Mouse (Mus musculus) neural tube, embryonic 12.5 days (tissue): ENCODE measurements around the gene Snx29. TPM values are rescaled to one million over a fixed set of nuclear protein-coding genes. Genes with fewer than 3 reads are reported as not detected.
A peak's percentile ranks its signal among the peaks of the same experiment; 100 is the strongest.

ENCODE experiments used
- ATAC-seq: fragments of 200-750 bp; cut with Nextera tagmentation; 2 replicates; pipeline ENCODE4 v1.8.0; 2017; ENCODE audit warnings: low read depth, mild to moderate bottlenecking, moderate TSS enrichment, moderate library complexity; ENCODE audit not compliant: low FRiP score
- H3K27ac ChIP-seq: fragments of 300-500 bp; sonication (generic); 2 replicates; pipeline ENCODE4 v1.5.1; 2016
- H3K27me3 ChIP-seq: fragments of 300-500 bp; sonication (generic); replicated peaks from 2 replicates; pipeline ENCODE4 v1.6.1; 2016; ENCODE audit warnings: mild to moderate bottlenecking
- H3K36me3 ChIP-seq: fragments of 300-500 bp; sonication (generic); 2 replicates; pipeline ENCODE4 v1.6.1; 2016; ENCODE audit warnings: mild to moderate bottlenecking
- H3K4me1 ChIP-seq: fragments of 300-500 bp; sonication (generic); 2 replicates; pipeline ENCODE4 v1.6.1; 2016
- H3K4me2 ChIP-seq: fragments of 300-500 bp; sonication (generic); replicated peaks from 2 replicates; pipeline ENCODE4 v1.6.1; 2016; ENCODE audit warnings: mild to moderate bottlenecking
- H3K4me3 ChIP-seq: fragments of 300-500 bp; sonication (generic); 2 replicates; pipeline ENCODE4 v1.5.1; 2016
- H3K9ac ChIP-seq: fragments of 300-500 bp; sonication (generic); 2 replicates; pipeline ENCODE4 v1.6.1; 2016; ENCODE audit warnings: mild to moderate bottlenecking
- H3K9me3 ChIP-seq: fragments of 300-500 bp; sonication (generic); 2 replicates; pipeline ENCODE4 v1.6.1; 2016; ENCODE audit warnings: mild to moderate bottlenecking
- WGBS: fragments of 180-500 bp; shearing (Covaris S2); methylation state at CpG from one replicate; pipeline ENCODE4 v1.1.7; 2016; 5-methylcytosine and 5-hydroxymethylcytosine counted together
- polyA plus RNA-seq: library from polyadenylated mRNA; unstranded; fragments of >200 nt; fragmentation: Nextera tagmentation; extraction: Ambion mirVana; gene quantifications from 2 replicates; pipeline ENCODE4 v1.2.1, GENCODE M21; 2016

Gene Snx29
- polyA plus RNA-seq, 1 experiment from 2014 or later = 18.1 TPM

GRCm38 (mm10) chr16:11697710-11698357 lies 375.1 kb downstream of the Snx29 start:
- Histone ChIP-seq H3K27ac (no peak overlapping the region), H3K9me3 (no peaks in the 10 kb centered on the region), H3K36me3 (no peaks in the 10 kb centered on the region), H3K27me3 (no peaks in the 10 kb centered on the region), H3K4me2 (no peak overlapping the region), H3K4me1 (no peaks in the 10 kb centered on the region), H3K9ac (no peak overlapping the region), H3K4me3 (no peak overlapping the region)
- WGBS = 69% methylated on average over 8 of the region's 8 CpGs
- ATAC-seq = peak; percentile 72

GRCm38 (mm10) chr16:11701579-11701978 lies 378.9 kb downstream of the Snx29 start:
- Histone ChIP-seq H3K36me3 (no peaks in the 10 kb centered on the region), H3K9me3 (no peaks in the 10 kb centered on the region), H3K27me3 (no peaks in the 10 kb centered on the region), H3K4me1 (no peaks in the 10 kb centered on the region), H3K4me2 (no peak overlapping the region), H3K4me3 (no peak overlapping the region), H3K27ac (no peak overlapping the region), H3K9ac (no peak overlapping the region)
- 90% methylated on average over 1 of the region's 1 CpGs for WGBS
- ATAC-seq = no peak

- 82% methylated on average over 5 of the region's 5 CpGs for WGBS
- Histone ChIP-seq H3K27me3 (no peaks in the 10 kb centered on the region), H3K36me3 (no peaks in the 10 kb centered on the region), H3K4me1 (no peaks in the 10 kb centered on the region), H3K4me2 (no peak overlapping the region), H3K9ac (no peak overlapping the region), H3K4me3 (no peak overlapping the region), H3K9me3 (no peaks in the 10 kb centered on the region), H3K27ac (no peak overlapping the region)
- no peak for ATAC-seq
Observed at GRCm38 (mm10) chr16:11704096-11704495, 381.4 kb downstream of the Snx29 start.

GRCm38 (mm10) chr16:11705456-11705855 lies 382.7 kb downstream of the Snx29 start:
- no peaks in the 10 kb centered on the region for H3K27me3 ChIP-seq
- no peak overlapping the region for H3K27ac ChIP-seq
- H3K9me3 ChIP-seq = no peaks in the 10 kb centered on the region
- no peaks in the 10 kb centered on the region for H3K36me3 ChIP-seq
- no peak overlapping the region for H3K9ac ChIP-seq
- H3K4me3 ChIP-seq = no peak overlapping the region
- 79% methylated on average over 4 of the region's 4 CpGs for WGBS
- H3K4me1 ChIP-seq = peaks cover 8% of the 10 kb centered on the region; the same call in 1 of the 2 replicates
- no peak for ATAC-seq
- H3K4me2 ChIP-seq = no peak overlapping the region

- Histone ChIP-seq H3K27ac (no peak overlapping the region), H3K27me3 (no peaks in the 10 kb centered on the region), H3K9me3 (no peaks in the 10 kb centered on the region), H3K4me3 (no peak overlapping the region), H3K9ac (no peak overlapping the region), H3K4me2 (no peak overlapping the region), H3K36me3 (no peaks in the 10 kb centered on the region), H3K4me1 (peaks cover 8% of the 10 kb centered on the region; the same call in 1 of the 2 replicates)
- ATAC-seq = no peak
- 98% methylated on average over 2 of the region's 2 CpGs for WGBS
Observed at GRCm38 (mm10) chr16:11708097-11708496, 385.4 kb downstream of the Snx29 start.

- peaks cover 8% of the 10 kb centered on the region; the same call in 1 of the 2 replicates for H3K4me1 ChIP-seq
- no peak overlapping the region for H3K27ac ChIP-seq
- H3K9ac ChIP-seq = no peak overlapping the region
- H3K4me2 ChIP-seq = no peak overlapping the region
- 77% methylated on average over 4 of the region's 4 CpGs for WGBS
- no peaks in the 10 kb centered on the region for H3K36me3 ChIP-seq
- H3K9me3 ChIP-seq = no peaks in the 10 kb centered on the region
- ATAC-seq = no peak
- H3K4me3 ChIP-seq = no peak overlapping the region
- no peaks in the 10 kb centered on the region for H3K27me3 ChIP-seq
Observed at GRCm38 (mm10) chr16:11709382-11709781, 386.7 kb downstream of the Snx29 start.

GRCm38 (mm10) chr16:11709999-11710667 lies 387.4 kb downstream of the Snx29 start:
- peak; percentile 75; the same call in 1 of the 2 replicates for ATAC-seq
- 32% methylated on average over 5 of the region's 5 CpGs for WGBS
- Histone ChIP-seq H3K27me3 (no peaks in the 10 kb centered on the region), H3K4me1 (peaks cover 8% of the 10 kb centered on the region; the same call in 1 of the 2 replicates), H3K4me3 (no peak overlapping the region), H3K36me3 (no peaks in the 10 kb centered on the region), H3K4me2 (no peak overlapping the region), H3K27ac (no peak overlapping the region), H3K9ac (no peak overlapping the region), H3K9me3 (no peaks in the 10 kb centered on the region)

GRCm38 (mm10) chr16:11713265-11713865 lies 390.7 kb downstream of the Snx29 start:
- ATAC-seq = no peak
- Histone ChIP-seq H3K27me3 (no peaks in the 10 kb centered on the region), H3K4me1 (peaks cover 8% of the 10 kb centered on the region; the same call in 1 of the 2 replicates), H3K9ac (no peak overlapping the region), H3K4me3 (no peak overlapping the region), H3K36me3 (no peaks in the 10 kb centered on the region), H3K9me3 (no peaks in the 10 kb centered on the region), H3K27ac (no peak overlapping the region), H3K4me2 (no peak overlapping the region)
- WGBS = 49% methylated on average over 2 of the region's 2 CpGs

- H3K9ac ChIP-seq = no peak overlapping the region
- no peaks in the 10 kb centered on the region for H3K27me3 ChIP-seq
- ATAC-seq = no peak
- no peaks in the 10 kb centered on the region for H3K9me3 ChIP-seq
- H3K36me3 ChIP-seq = 0 out of 2 replicates have a peak, but pooled peaks cover 3% of the 10 kb centered on the region
- H3K4me1 ChIP-seq = no peaks in the 10 kb centered on the region
- H3K4me3 ChIP-seq = no peak overlapping the region
- no peak overlapping the region for H3K4me2 ChIP-seq
- H3K27ac ChIP-seq = no peak overlapping the region
- 93% methylated on average over 1 of the region's 1 CpGs for whole genome bisulfite sequencing
Observed at GRCm38 (mm10) chr16:11716932-11717331, 394.2 kb downstream of the Snx29 start.

GRCm38 (mm10) chr16:11725901-11726300 lies 403.2 kb downstream of the Snx29 start:
- H3K4me2 ChIP-seq = no peak overlapping the region
- no peak overlapping the region for H3K9ac ChIP-seq
- H3K4me1 ChIP-seq = no peaks in the 10 kb centered on the region
- no peak overlapping the region for H3K27ac ChIP-seq
- H3K36me3 ChIP-seq = no peaks in the 10 kb centered on the region
- no peak for ATAC-seq
- no peaks in the 10 kb centered on the region for H3K27me3 ChIP-seq
- no peak overlapping the region for H3K4me3 ChIP-seq
- 78% methylated on average over 2 of the region's 2 CpGs for WGBS
- no peaks in the 10 kb centered on the region for H3K9me3 ChIP-seq

- H3K27me3 ChIP-seq = no peaks in the 10 kb centered on the region
- WGBS = 92% methylated on average over 9 of the region's 9 CpGs
Observed at GRCm38 (mm10) chr16:11727331-11727730, 404.6 kb downstream of the Snx29 start.

GRCm38 (mm10) chr16:11728131-11728530 lies 405.4 kb downstream of the Snx29 start:
- WGBS = 86% methylated on average over 3 of the region's 3 CpGs
- no peak overlapping the region for H3K27ac ChIP-seq

More at GRCm38 (mm10) chr16:11727331-11727730, 404.6 kb downstream of the Snx29 start:
- Histone ChIP-seq H3K36me3 (no peaks in the 10 kb centered on the region), H3K9ac (no peak overlapping the region), H3K4me2 (no peak overlapping the region), H3K4me3 (no peak overlapping the region), H3K4me1 (no peaks in the 10 kb centered on the region), H3K27ac (no peak overlapping the region), H3K9me3 (no peaks in the 10 kb centered on the region)
- ATAC-seq = no peak

More at GRCm38 (mm10) chr16:11728131-11728530, 405.4 kb downstream of the Snx29 start:
- no peak overlapping the region for H3K9ac ChIP-seq
- H3K27me3 ChIP-seq = no peaks in the 10 kb centered on the region
- no peak overlapping the region for H3K4me3 ChIP-seq
- no peak for ATAC-seq
- H3K9me3 ChIP-seq = no peaks in the 10 kb centered on the region
- H3K36me3 ChIP-seq = no peaks in the 10 kb centered on the region
- H3K4me2 ChIP-seq = no peak overlapping the region
- H3K4me1 ChIP-seq = no peaks in the 10 kb centered on the region
